Mouse (Mus musculus) neural tube, embryonic 15.5 days (tissue): ENCODE measurements around the gene Gramd1b. TPM values are rescaled to one million over a fixed set of nuclear protein-coding genes. Genes with fewer than 3 reads are reported as not detected.
"Not testable (repeated sequence)": the region's sequence is repeated elsewhere in the genome, so short reads cannot be mapped to it uniquely, and the experiment has no call there.

Source experiments
- ATAC-seq: fragments of 200-750 bp; cut with Nextera tagmentation; 2 replicates; pipeline ENCODE4 v1.8.0; 2017; ENCODE audit warnings: mild to moderate bottlenecking, moderate TSS enrichment, moderate library complexity; ENCODE audit not compliant: low FRiP score
- H3K27ac ChIP-seq: fragments of 300-500 bp; sonication (generic); replicated peaks from 2 replicates; pipeline ENCODE4 v1.5.1; 2015; ENCODE audit warnings: mild to moderate bottlenecking, inconsistent platforms
- H3K27me3 ChIP-seq: fragments of 300-500 bp; sonication (generic); replicated peaks from 2 replicates; pipeline ENCODE4 v1.6.1; 2015; ENCODE audit warnings: inconsistent platforms
- H3K36me3 ChIP-seq: fragments of 300-500 bp; sonication (generic); 2 replicates; pipeline ENCODE4 v1.6.1; 2015; ENCODE audit warnings: inconsistent platforms
- H3K4me1 ChIP-seq: fragments of 300-500 bp; sonication (generic); 2 replicates; pipeline ENCODE4 v1.6.1; 2015; ENCODE audit warnings: inconsistent platforms
- H3K4me2 ChIP-seq: fragments of 300-500 bp; sonication (generic); 2 replicates; pipeline ENCODE4 v1.6.1; 2015; ENCODE audit warnings: inconsistent platforms, mild to moderate bottlenecking, moderate library complexity
- H3K4me3 ChIP-seq: fragments of 300-500 bp; sonication (generic); replicated peaks from 2 replicates; pipeline ENCODE4 v1.5.1; 2015; ENCODE audit warnings: mild to moderate bottlenecking, inconsistent platforms
- H3K9ac ChIP-seq: fragments of 300-500 bp; sonication (generic); replicated peaks from 2 replicates; pipeline ENCODE4 v1.6.1; 2015; ENCODE audit warnings: mild to moderate bottlenecking, inconsistent platforms
- H3K9me3 ChIP-seq: fragments of 300-500 bp; sonication (generic); replicated peaks from 2 replicates; pipeline ENCODE4 v1.6.1; 2016; ENCODE audit warnings: inconsistent platforms
- WGBS: fragments of 180-500 bp; shearing (Covaris S2); methylation state at CpG from one replicate; pipeline ENCODE4 v1.1.7; 2015; ENCODE audit warnings: mixed read lengths; 5-methylcytosine and 5-hydroxymethylcytosine counted together
- polyA plus RNA-seq: library from polyadenylated mRNA; unstranded; fragments of >200 nt; fragmentation: Nextera tagmentation; extraction: Ambion mirVana; gene quantifications from 2 replicates; pipeline ENCODE4 v1.2.1, GENCODE M21; 2015

Gene Gramd1b
- polyA plus RNA-seq, 1 experiment from 2014 or later = 16.3 TPM

DNA sequence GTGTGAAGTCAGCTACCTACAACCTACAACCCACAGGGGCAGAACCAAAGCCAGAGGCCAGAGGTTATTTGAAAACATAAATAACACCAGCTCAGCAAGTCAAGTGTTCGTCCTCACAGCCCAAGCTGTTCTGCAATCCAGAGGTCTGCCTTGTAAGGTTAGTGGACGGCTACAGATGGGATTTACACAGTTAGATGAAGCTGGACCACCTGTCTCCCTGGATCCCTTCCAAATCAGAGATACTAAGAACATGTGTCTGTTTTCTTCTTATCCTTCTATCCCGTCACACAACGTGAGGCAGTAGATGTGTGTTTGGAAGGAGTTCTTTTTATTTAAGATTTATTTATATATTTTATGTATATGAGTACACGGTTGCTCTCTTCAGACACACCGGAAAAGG, 21.7 kb downstream of the Gramd1b start:
- Histone ChIP-seq H3K9me3 (no peaks in the 10 kb centered on the region), H3K4me1 (no peaks in the 10 kb centered on the region), H3K4me3 (no peak overlapping the region), H3K36me3 (no peaks in the 10 kb centered on the region), H3K9ac (no peak overlapping the region), H3K27ac (no peak overlapping the region), H3K4me2 (no peak overlapping the region), H3K27me3 (no peaks in the 10 kb centered on the region)
- ATAC-seq = no peak
- WGBS = 75% methylated on average over 6 of the region's 6 CpGs

DNA sequence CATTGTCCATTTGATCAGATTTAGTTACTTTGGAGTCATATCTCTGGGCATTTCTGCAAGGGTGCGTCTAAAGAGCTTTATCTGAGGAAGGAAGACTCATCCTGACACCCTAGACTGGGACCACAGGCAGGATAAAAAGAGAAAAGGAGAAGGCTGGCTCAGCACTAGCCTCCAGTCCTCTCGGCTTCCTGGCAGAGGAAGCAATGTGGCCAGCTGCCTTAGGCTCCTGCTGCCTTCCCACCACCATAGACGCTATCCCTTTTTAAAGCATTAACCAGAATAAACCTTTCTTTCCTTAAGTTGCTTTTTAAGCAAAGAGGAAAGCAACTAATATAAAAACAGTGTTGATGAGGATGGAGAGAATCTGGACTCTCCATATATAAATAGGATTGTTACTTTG, 24.6 kb downstream of the Gramd1b start:
- no peak overlapping the region for H3K4me2 ChIP-seq
- no peaks in the 10 kb centered on the region for H3K36me3 ChIP-seq
- no peaks in the 10 kb centered on the region for H3K9me3 ChIP-seq
- H3K4me3 ChIP-seq = no peak overlapping the region
- no peaks in the 10 kb centered on the region for H3K4me1 ChIP-seq
- WGBS = 83% methylated on average over 3 of the region's 3 CpGs
- no peak overlapping the region for H3K9ac ChIP-seq
- H3K27ac ChIP-seq = no peak overlapping the region
- no peak for ATAC-seq
- H3K27me3 ChIP-seq = no peaks in the 10 kb centered on the region

DNA sequence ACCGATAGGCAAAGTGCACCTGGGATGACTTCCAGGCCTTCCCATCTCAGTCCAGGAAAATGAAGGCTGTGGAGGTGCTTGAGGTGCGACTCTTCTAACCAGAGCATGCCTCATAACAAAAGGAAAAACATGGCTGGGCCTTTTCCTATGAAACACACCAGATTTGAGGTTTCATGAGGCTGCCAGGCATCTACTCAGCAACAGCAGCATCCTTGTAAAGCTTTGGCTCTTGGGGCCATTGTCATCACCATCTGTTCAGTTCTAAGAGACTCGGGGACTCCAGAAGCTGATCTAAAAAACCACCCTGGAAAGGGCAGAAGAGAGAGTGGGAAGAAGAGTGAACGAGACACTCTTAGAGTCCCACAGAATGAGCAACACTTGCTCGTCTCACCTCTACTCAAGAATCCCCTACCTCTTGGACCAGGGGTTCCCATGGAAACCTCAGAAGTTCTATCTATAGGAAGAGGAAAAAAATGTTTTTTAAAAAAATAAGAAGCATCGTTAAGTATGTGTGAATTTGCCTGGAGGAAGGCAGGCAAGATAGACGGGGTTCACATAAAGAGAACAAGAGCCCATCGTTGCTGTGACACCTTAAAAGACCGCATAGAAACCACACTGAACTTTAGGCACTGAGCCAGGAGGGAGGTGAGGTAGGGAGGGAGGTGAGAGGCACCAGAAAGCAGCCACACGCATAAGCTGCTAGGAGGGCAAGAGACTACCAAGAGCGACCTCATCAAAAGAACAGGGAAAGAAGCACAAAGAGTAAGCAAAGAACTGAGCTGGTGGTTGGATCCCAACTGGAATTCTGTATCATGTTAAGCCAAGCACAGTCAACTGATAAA, 25.5 kb downstream of the Gramd1b start:
- WGBS = 78% methylated on average over 11 of the region's 11 CpGs
- Histone ChIP-seq H3K4me2 (no peak overlapping the region), H3K9ac (no peak overlapping the region), H3K27ac (no peak overlapping the region), H3K4me3 (no peak overlapping the region), H3K36me3 (no peaks in the 10 kb centered on the region), H3K9me3 (no peaks in the 10 kb centered on the region), H3K27me3 (no peaks in the 10 kb centered on the region), H3K4me1 (no peaks in the 10 kb centered on the region)
- no peak for ATAC-seq

DNA sequence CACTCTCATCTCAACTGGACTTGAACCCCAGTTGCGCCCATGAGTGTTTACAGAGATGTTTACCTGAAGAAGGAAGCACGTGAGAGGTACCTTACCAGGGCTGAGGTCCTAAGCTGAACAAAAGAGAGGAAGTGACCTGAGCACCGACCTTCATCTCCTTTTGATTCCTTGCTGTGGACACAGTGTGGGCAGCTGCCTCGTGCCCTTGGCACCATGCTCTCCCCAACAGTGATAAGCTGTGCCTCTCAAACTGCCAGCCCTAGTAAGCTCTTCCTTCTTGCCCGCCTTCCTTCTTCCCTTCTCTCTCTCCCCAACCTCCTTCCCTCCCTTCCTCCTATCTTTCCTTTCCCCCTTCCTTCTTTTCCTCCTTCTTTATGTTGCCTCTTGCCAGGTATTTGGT, 26.3 kb downstream of the Gramd1b start:
- Histone ChIP-seq H3K36me3 (no peaks in the 10 kb centered on the region), H3K27ac (no peak overlapping the region), H3K9me3 (no peaks in the 10 kb centered on the region), H3K4me1 (no peaks in the 10 kb centered on the region), H3K9ac (no peak overlapping the region), H3K27me3 (no peaks in the 10 kb centered on the region), H3K4me2 (no peak overlapping the region), H3K4me3 (no peak overlapping the region)
- WGBS = 87% methylated on average over 5 of the region's 5 CpGs
- no peak for ATAC-seq

DNA sequence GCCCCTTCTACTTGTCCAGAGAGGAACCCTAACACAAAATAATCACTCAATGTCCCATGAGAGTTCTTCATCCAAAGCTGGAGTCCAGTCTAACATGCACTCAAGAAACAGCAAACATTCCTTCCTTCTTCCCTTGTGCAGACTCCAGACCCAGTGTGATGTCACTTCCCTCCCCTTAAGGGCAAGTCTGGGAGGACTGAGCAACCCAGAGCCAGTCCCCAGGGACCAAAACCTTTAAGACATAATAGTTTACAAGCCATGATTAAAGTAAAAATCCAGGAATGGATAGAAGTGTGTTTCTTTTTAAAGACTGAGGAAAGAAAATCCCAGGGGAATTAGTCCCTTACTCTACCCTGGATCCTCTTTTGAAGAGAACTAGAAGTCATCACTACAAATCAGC, 30.5 kb downstream of the Gramd1b start:
- H3K9me3 ChIP-seq = no peaks in the 10 kb centered on the region
- ATAC-seq = no peak
- no peaks in the 10 kb centered on the region for H3K4me1 ChIP-seq
- H3K9ac ChIP-seq = no peak overlapping the region
- no peaks in the 10 kb centered on the region for H3K36me3 ChIP-seq
- no peak overlapping the region for H3K4me3 ChIP-seq
- no peaks in the 10 kb centered on the region for H3K27me3 ChIP-seq
- no peak overlapping the region for H3K4me2 ChIP-seq
- no peak overlapping the region for H3K27ac ChIP-seq

DNA sequence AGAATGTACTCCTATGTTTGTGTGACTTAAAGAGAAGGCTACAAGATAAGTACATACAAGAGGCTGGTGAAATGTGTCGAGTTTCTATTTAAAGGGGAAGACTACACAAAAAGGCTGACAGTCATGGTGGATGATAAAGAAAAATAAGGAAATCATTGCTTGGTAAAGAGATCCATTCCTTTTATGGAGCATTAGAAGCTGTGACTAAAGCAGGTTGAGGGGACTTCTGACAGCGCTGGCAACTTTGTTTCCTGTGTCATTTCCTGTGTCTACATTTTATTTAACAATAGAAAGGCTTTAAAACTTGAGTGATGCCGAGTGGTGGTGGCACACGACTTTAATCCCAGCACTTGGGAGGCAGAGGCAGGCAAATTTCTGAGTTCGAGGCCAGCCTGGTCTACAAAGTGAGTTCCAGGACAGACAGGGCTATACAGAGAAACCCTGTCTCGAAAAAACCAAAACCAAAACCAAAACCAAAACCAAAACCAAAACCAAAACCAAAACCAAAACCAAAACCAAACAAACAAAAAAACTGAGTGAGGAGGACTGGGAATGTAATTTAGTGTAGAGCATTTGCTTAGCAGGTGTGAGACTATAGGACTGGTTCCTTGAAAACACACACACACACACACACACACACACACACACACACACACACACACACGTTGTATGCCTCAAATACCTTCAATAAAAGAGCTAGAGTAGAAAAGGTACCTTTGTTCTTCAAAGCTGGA, 48.7 kb downstream of the Gramd1b start:
- H3K4me3 ChIP-seq, H3K36me3 ChIP-seq, H3K9me3 ChIP-seq, ATAC-seq, H3K4me2 ChIP-seq, H3K9ac ChIP-seq, H3K4me1 ChIP-seq, H3K27me3 ChIP-seq, H3K27ac ChIP-seq: not testable (repeated sequence)
- WGBS = 78% methylated on average over 7 of the region's 7 CpGs

DNA sequence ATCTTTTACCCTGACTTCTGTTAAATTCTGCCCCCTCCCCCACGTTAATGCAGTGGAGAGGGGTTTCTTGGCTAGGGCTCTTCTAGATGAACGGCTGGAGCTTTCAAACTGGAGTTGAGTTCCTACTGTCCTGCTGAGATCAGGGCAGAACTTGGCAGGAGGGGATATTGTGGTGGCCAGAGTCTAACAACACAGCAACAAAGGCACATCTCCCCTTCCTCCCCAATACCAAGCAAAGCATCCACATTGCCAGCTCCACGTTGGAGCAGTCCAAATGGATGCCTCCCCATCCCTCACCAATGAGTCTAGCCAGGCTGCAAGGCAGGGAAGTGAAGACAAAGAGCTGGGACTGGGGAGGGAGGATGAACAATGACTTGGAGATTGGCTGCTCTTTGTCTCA, 49.9 kb downstream of the Gramd1b start:
- Histone ChIP-seq H3K9ac (no peak overlapping the region), H3K9me3 (no peaks in the 10 kb centered on the region), H3K36me3 (no peaks in the 10 kb centered on the region), H3K27me3 (no peaks in the 10 kb centered on the region), H3K4me2 (no peak overlapping the region), H3K4me3 (no peak overlapping the region), H3K27ac (no peak overlapping the region), H3K4me1 (no peaks in the 10 kb centered on the region)
- 58% methylated on average over 3 of the region's 3 CpGs for WGBS
- no peak for ATAC-seq

DNA sequence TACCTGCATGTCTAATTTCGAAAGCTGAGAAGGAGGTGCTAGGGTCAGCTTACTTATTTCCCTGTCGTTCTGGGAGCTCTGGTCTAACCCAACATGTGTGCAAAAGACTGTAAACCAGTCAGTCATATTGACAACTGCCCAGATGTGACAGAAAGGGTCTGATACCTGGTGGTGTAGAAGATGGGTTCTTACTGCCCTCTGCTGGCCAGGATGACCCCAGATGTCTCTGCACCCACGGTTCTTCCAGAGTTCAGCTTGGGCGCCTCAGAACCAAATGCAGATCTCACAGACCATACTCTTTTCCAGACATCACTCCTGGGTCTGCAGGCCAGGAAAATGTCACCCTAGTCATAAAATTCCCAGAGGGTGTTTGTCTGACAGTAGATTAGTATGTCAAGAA, 51.9 kb downstream of the Gramd1b start:
- no peaks in the 10 kb centered on the region for H3K36me3 ChIP-seq
- WGBS = 48% methylated on average over 4 of the region's 4 CpGs
- H3K4me2 ChIP-seq = no peak overlapping the region
- ATAC-seq = no peak
- H3K4me3 ChIP-seq = no peak overlapping the region
- no peaks in the 10 kb centered on the region for H3K27me3 ChIP-seq
- no peaks in the 10 kb centered on the region for H3K9me3 ChIP-seq
- H3K27ac ChIP-seq = no peak overlapping the region
- no peak overlapping the region for H3K9ac ChIP-seq
- no peaks in the 10 kb centered on the region for H3K4me1 ChIP-seq

DNA sequence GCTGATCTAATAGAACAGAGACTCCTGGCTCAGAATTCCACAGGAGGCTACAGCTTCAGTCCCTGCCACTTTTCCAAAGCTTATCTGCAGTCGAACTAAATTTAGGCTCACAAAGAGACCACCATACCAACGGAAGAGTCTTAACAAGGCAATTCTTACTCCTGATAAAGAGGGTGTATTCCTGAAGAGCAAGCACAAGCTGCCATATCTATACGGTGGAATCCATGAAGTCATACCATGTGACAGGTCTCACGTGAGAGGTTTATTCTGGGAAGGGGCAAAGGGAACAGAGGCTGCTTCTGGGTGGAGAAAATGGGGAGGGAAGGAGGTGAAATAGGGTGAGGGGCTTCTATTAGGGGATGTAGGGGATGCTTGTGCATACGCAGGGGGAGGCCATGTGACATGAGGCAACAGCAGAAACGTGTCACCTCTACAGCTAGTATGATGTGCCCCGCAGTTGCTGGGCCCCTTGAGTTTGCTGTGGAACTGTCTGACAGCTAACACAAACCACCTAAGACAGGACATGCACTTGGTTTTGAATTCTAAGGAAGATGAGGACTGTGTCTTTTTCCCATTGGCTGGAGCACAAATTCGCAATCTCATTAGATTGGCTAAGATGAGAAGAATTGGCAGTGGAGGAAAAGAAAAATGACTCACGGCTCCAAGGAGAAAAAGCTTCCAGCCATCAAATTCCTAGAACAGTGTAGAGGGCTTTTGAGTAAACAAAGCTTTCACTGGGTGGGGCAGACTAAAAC, 52.9 kb downstream of the Gramd1b start:
- ATAC-seq = no peak
- WGBS = 87% methylated on average over 9 of the region's 9 CpGs
- H3K4me2 ChIP-seq = no peak overlapping the region

DNA sequence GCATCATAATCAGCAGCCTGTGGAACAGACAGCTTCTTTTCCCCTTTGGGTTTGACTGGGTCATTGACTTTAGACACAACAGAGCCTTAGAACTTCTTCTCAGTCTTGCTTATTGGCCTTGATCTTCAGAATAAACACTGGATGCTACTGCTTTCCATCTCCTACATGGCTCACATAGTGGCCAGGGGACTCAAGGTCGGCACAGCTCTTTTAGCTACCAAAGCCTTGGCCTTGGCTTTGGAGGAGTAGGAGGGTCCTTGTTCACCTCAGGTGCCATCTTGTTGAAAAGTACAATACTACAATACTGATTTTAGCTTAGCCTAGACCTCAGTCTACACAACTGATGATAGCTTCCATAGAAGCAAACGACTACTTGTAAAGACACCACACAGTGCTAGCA, 53.6 kb downstream of the Gramd1b start:
- Histone ChIP-seq H3K27me3 (no peaks in the 10 kb centered on the region), H3K27ac (no peak overlapping the region), H3K36me3 (no peaks in the 10 kb centered on the region), H3K4me2 (no peak overlapping the region), H3K4me3 (no peak overlapping the region), H3K9me3 (no peaks in the 10 kb centered on the region), H3K4me1 (no peaks in the 10 kb centered on the region), H3K9ac (no peak overlapping the region)
- 87% methylated on average over 2 of the region's 2 CpGs for WGBS
- no peak for ATAC-seq

More for the DNA sequence above, 52.9 kb downstream of the Gramd1b start:
- Histone ChIP-seq H3K27ac (no peak overlapping the region), H3K9ac (no peak overlapping the region), H3K4me1 (no peaks in the 10 kb centered on the region), H3K4me3 (no peak overlapping the region), H3K36me3 (no peaks in the 10 kb centered on the region), H3K9me3 (no peaks in the 10 kb centered on the region), H3K27me3 (no peaks in the 10 kb centered on the region)

DNA sequence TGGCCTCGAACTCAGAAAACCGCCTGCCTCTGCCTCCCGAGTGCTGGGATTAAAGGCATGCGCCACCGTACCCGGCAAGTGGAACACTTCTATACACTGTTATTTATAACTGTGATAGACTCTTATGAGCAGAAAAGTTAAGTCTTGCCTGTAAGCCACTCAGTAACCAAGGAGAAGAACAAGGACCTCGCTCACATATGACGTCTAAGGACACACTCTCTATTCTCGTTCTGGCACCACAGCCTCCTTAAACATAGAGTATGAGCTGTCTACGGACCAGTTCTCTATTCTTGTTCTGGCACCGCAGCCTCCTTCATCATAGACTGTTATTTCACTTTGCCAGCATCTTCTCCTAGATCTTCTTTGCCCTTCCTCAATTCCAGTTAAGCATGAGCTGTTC, 55.1 kb downstream of the Gramd1b start:
- Histone ChIP-seq H3K27me3 (no peaks in the 10 kb centered on the region), H3K4me1 (no peaks in the 10 kb centered on the region), H3K4me3 (no peak overlapping the region), H3K4me2 (no peak overlapping the region), H3K27ac (no peak overlapping the region), H3K9ac (no peak overlapping the region), H3K9me3 (no peaks in the 10 kb centered on the region), H3K36me3 (no peaks in the 10 kb centered on the region)
- no peak for ATAC-seq
- WGBS = 94% methylated on average over 11 of the region's 11 CpGs
